Mouse (Mus musculus): ENCODE results near the gene Cnksr2. TPM values are rescaled to one million over a fixed set of nuclear protein-coding genes. Genes with fewer than 3 reads are reported as not detected.

Gene Cnksr2
- polyA plus RNA-seq, 1 experiment = 0.01 TPM

- TF ChIP-seq CTCF (IDR thresholded peaks at IDR 0.05; ENCODE audit: borderline replicate concordance, control insufficient read depth, extremely low read depth, insufficient read depth, low read length, poor library complexity) (no peak), POLR2A (IDR thresholded peaks at IDR 0.05; ENCODE audit: control insufficient read depth, extremely low read depth, insufficient read depth, low read length, poor library complexity) (no peak)
- 91% methylated on average over 5 of the region's 5 CpGs for WGBS
- no peak for DNase-seq
Measured at GRCm38 (mm10) chrX:157945121-157945520, 98.0 kb downstream of the Cnksr2 start.

GRCm38 (mm10) chrX:157936611-157937010 lies 106.5 kb downstream of the Cnksr2 start:
- Histone ChIP-seq H3K36me3 (ENCODE audit: control insufficient read depth, insufficient read depth, low read length) (no peaks in the 10 kb centered on the region), H3K4me1 (replicated peaks; ENCODE audit: control insufficient read depth, insufficient read depth, low read length) (no peaks in the 10 kb centered on the region)
- no peak for TF ChIP-seq CTCF (IDR thresholded peaks at IDR 0.05; ENCODE audit: borderline replicate concordance, control insufficient read depth, extremely low read depth, insufficient read depth, low read length, poor library complexity)

More at GRCm38 (mm10) chrX:157945121-157945520, 98.0 kb downstream of the Cnksr2 start:
- H3K4me1 ChIP-seq (replicated peaks; ENCODE audit: control insufficient read depth, insufficient read depth, low read length) = no peaks in the 10 kb centered on the region
- no peak overlapping the region for H3K4me3 ChIP-seq (ENCODE audit: control insufficient read depth, insufficient read depth, low read length)
- H3K27me3 ChIP-seq (ENCODE audit: control insufficient read depth, insufficient read depth, low read length) = no peaks in the 10 kb centered on the region
- no peak overlapping the region for H3K27ac ChIP-seq (ENCODE audit: control insufficient read depth, insufficient read depth, low read length)
- H3K36me3 ChIP-seq (ENCODE audit: control insufficient read depth, insufficient read depth, low read length) = no peaks in the 10 kb centered on the region

GRCm38 (mm10) chrX:157920093-157920492 lies 123.0 kb downstream of the Cnksr2 start:
- no peaks in the 10 kb centered on the region for H3K36me3 ChIP-seq (ENCODE audit: control insufficient read depth, insufficient read depth, low read length)
- H3K27ac ChIP-seq (ENCODE audit: control insufficient read depth, insufficient read depth, low read length) = no peak overlapping the region
- no peaks in the 10 kb centered on the region for H3K27me3 ChIP-seq (ENCODE audit: control insufficient read depth, insufficient read depth, low read length)
- WGBS = 89% methylated on average over 3 of the region's 3 CpGs
- H3K4me3 ChIP-seq (ENCODE audit: control insufficient read depth, insufficient read depth, low read length) = no peak overlapping the region
- no peak for TF ChIP-seq CTCF (IDR thresholded peaks at IDR 0.05; ENCODE audit: borderline replicate concordance, control insufficient read depth, extremely low read depth, insufficient read depth, low read length, poor library complexity)
- TF ChIP-seq POLR2A (IDR thresholded peaks at IDR 0.05; ENCODE audit: control insufficient read depth, extremely low read depth, insufficient read depth, low read length, poor library complexity) = no peak
- DNase-seq = no peak
- no peaks in the 10 kb centered on the region for H3K4me1 ChIP-seq (replicated peaks; ENCODE audit: control insufficient read depth, insufficient read depth, low read length)

More at GRCm38 (mm10) chrX:157936611-157937010, 106.5 kb downstream of the Cnksr2 start:
- WGBS = 94% methylated on average over 1 of the region's 1 CpGs
- no peak overlapping the region for H3K27ac ChIP-seq (ENCODE audit: control insufficient read depth, insufficient read depth, low read length)
- H3K4me3 ChIP-seq (ENCODE audit: control insufficient read depth, insufficient read depth, low read length) = no peak overlapping the region
- no peaks in the 10 kb centered on the region for H3K27me3 ChIP-seq (ENCODE audit: control insufficient read depth, insufficient read depth, low read length)
- no peak for DNase-seq

- TF ChIP-seq CTCF (IDR thresholded peaks at IDR 0.05; ENCODE audit: borderline replicate concordance, control insufficient read depth, extremely low read depth, insufficient read depth, low read length, poor library complexity) (no peak), POLR2A (IDR thresholded peaks at IDR 0.05; ENCODE audit: control insufficient read depth, extremely low read depth, insufficient read depth, low read length, poor library complexity) (no peak)
- 88% methylated on average over 4 of the region's 4 CpGs for WGBS
- no peak overlapping the region for H3K27ac ChIP-seq (ENCODE audit: control insufficient read depth, insufficient read depth, low read length)
- no peaks in the 10 kb centered on the region for H3K4me1 ChIP-seq (replicated peaks; ENCODE audit: control insufficient read depth, insufficient read depth, low read length)
- no peak overlapping the region for H3K4me3 ChIP-seq (ENCODE audit: control insufficient read depth, insufficient read depth, low read length)
- H3K27me3 ChIP-seq (ENCODE audit: control insufficient read depth, insufficient read depth, low read length) = no peaks in the 10 kb centered on the region
- no peaks in the 10 kb centered on the region for H3K36me3 ChIP-seq (ENCODE audit: control insufficient read depth, insufficient read depth, low read length)
- DNase-seq = no peak
Measured at GRCm38 (mm10) chrX:157829983-157830382, 213.1 kb downstream of the Cnksr2 start.

DNA sequence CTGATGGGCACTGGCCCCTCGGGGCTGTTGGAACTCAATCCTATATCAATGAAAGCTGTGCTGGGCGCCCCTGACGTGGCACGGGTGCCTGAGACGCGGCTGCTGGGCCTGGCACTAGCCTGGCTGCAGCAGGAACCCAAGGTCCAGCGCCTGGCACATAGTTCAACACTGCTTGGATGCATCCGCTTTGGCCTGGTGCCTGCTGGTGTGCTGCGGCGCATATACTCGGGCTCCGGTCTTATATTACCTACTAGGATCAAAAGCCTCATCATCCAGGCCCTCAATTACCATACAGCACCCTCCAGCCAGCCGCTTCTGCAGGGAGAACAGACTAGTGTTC lies 224.2 kb downstream of the Cnksr2 start:
- Histone ChIP-seq H3K4me3 (ENCODE audit: control insufficient read depth, insufficient read depth, low read length) (no peak overlapping the region), H3K36me3 (ENCODE audit: control insufficient read depth, insufficient read depth, low read length) (no peaks in the 10 kb centered on the region), H3K4me1 (replicated peaks; ENCODE audit: control insufficient read depth, insufficient read depth, low read length) (no peaks in the 10 kb centered on the region), H3K27ac (ENCODE audit: control insufficient read depth, insufficient read depth, low read length) (no peak overlapping the region), H3K27me3 (ENCODE audit: control insufficient read depth, insufficient read depth, low read length) (no peaks in the 10 kb centered on the region)
- 93% methylated on average over 13 of the region's 13 CpGs for WGBS
- TF ChIP-seq POLR2A (IDR thresholded peaks at IDR 0.05; ENCODE audit: control insufficient read depth, extremely low read depth, insufficient read depth, low read length, poor library complexity) (no peak), CTCF (IDR thresholded peaks at IDR 0.05; ENCODE audit: borderline replicate concordance, control insufficient read depth, extremely low read depth, insufficient read depth, low read length, poor library complexity) (no peak)
- DNase-seq = no peak

DNA sequence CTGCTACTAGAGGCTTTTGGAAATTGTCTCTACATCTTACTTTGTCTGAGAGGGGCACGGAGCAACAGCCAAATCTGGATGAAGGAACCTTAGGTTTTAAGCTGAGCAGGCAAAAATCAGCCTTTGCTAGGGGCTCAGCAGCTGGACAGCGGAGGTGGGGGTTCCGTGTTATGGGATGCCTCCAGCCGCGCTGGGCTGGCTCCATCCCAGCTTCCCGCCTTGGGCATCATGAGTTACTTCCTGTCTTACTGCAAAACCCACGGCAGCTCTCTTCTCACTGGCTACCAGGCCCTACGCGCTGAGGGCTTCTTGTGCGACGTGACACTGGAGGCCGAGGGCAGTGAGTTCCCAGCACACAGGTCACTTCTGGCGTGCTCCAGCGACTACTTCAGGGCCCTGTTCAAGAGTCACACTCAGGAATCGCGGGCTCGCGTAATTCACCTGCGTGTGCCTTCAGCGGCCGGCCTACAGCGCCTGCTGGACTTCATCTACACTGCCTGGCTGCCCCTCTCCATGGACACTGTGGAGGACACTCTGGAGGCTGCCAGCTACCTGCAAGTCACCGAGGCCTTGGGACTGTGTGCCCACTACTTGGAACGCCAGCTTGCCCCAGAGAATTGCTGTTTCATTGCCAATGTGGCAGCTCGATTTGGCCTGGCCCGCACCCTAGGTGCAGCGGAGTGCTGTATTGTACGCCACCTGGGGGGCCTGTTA lies 224.7 kb downstream of the Cnksr2 start, which contains the start of gene Klhl34:
Gene Klhl34 (plus strand): TSS at position 229 of the 714 bp plus-strand sequence.
- H3K36me3 ChIP-seq (ENCODE audit: control insufficient read depth, insufficient read depth, low read length) = no peaks in the 10 kb centered on the region

More for the DNA sequence above, 224.7 kb downstream of the Cnksr2 start, which contains the start of gene Klhl34:
- Histone ChIP-seq H3K4me1 (replicated peaks; ENCODE audit: control insufficient read depth, insufficient read depth, low read length) (no peaks in the 10 kb centered on the region), H3K27ac (ENCODE audit: control insufficient read depth, insufficient read depth, low read length) (no peak within 1 kb of the TSS), H3K4me3 (ENCODE audit: control insufficient read depth, insufficient read depth, low read length) (no peak within 1 kb of the TSS), H3K27me3 (ENCODE audit: control insufficient read depth, insufficient read depth, low read length) (no peaks in the 10 kb centered on the region)
- 55% methylated on average over 28 of the region's 28 CpGs for WGBS
- TF ChIP-seq POLR2A (IDR thresholded peaks at IDR 0.05; ENCODE audit: control insufficient read depth, extremely low read depth, insufficient read depth, low read length, poor library complexity) = no peak
- no peak for TF ChIP-seq CTCF (IDR thresholded peaks at IDR 0.05; ENCODE audit: borderline replicate concordance, control insufficient read depth, extremely low read depth, insufficient read depth, low read length, poor library complexity)
- DNase-seq = no peak
